Mouse (Mus musculus) liver, embryonic 14.5 days (tissue): ENCODE measurements around the gene Ank. TPM values are rescaled to one million over a fixed set of nuclear protein-coding genes. Genes with fewer than 3 reads are reported as not detected.

Experiments
- ATAC-seq: fragments of 200-750 bp; cut with Nextera tagmentation; 2 replicates; pipeline ENCODE4 v1.8.0; 2017; ENCODE audit warnings: moderate number of reproducible peaks, mild to moderate bottlenecking, moderate library complexity; ENCODE audit not compliant: insufficient read depth
- DNase-seq, 3 experiments: peaks; one replicate each; pipeline ENCODE4 v3.0.0-alpha.2; 2012 to 2013; ENCODE audit warnings: low read depth in 3 of 3, low spot score in 3 of 3
- H3K27ac ChIP-seq: fragments of 300-500 bp; sonication (generic); 2 replicates; pipeline ENCODE4 v1.5.1; 2014; ENCODE audit warnings: moderate library complexity, mild to moderate bottlenecking, control low read depth, inconsistent platforms
- H3K27me3 ChIP-seq: fragments of 300-500 bp; sonication (generic); 2 replicates; pipeline ENCODE4 v1.6.1; 2014; ENCODE audit warnings: mild to moderate bottlenecking, low read length, moderate library complexity; ENCODE audit not compliant: control insufficient read depth, insufficient read depth
- H3K36me3 ChIP-seq: fragments of 300-500 bp; sonication (generic); replicated peaks from 2 replicates; pipeline ENCODE4 v1.6.1; 2014; ENCODE audit warnings: low read depth; ENCODE audit not compliant: control insufficient read depth, insufficient read depth
- H3K4me1 ChIP-seq, 2 experiments: fragments of 200-500 bp in 1 of 2; fragments of 300-500 bp in 1 of 2; sonication (generic) in 1 of 2; replicated peaks; 2 replicates each; pipeline ENCODE4 v1.6.1; 2012 to 2014; ENCODE audit warnings: antibody characterized with exemption in 1 of 2, inconsistent platforms in 1 of 2, low read length in 1 of 2; ENCODE audit not compliant: control insufficient read depth in 2 of 2, insufficient read depth in 2 of 2
- H3K4me2 ChIP-seq: fragments of 300-500 bp; sonication (generic); 2 replicates; pipeline ENCODE4 v1.6.1; 2014; ENCODE audit warnings: low read depth, mild to moderate bottlenecking, control low read depth, moderate library complexity
- H3K4me3 ChIP-seq, 2 experiments: fragments of 200-500 bp in 1 of 2; fragments of 300-500 bp in 1 of 2; sonication (generic) in 1 of 2; 2 replicates each; pipeline ENCODE4 v1.5.1; 2012 to 2014; ENCODE audit warnings: low read depth in 2 of 2, low read length in 2 of 2, mild to moderate bottlenecking in 2 of 2, control low read depth in 1 of 2, inconsistent platforms in 1 of 2, moderate library complexity in 1 of 2; ENCODE audit not compliant: insufficient read depth in 1 of 2
- H3K9ac ChIP-seq: fragments of 300-500 bp; sonication (generic); replicated peaks from 2 replicates; pipeline ENCODE4 v1.6.1; 2014; ENCODE audit warnings: mild to moderate bottlenecking, control low read depth, moderate library complexity
- H3K9me3 ChIP-seq: fragments of 300-500 bp; sonication (generic); 2 replicates; pipeline ENCODE4 v1.6.1; 2016; ENCODE audit warnings: low read length, mixed read lengths; ENCODE audit not compliant: control insufficient read depth
- CTCF ChIP-seq: IDR thresholded peaks from 2 replicates; pipeline ENCODE4 v1.5.1; 2016; ENCODE audit warnings: antibody characterized with exemption, low read depth, control low read depth
- EP300 ChIP-seq: IDR thresholded peaks from 2 replicates; pipeline ENCODE4 v1.6.1; 2016; ENCODE audit warnings: antibody characterized with exemption, low read depth
- WGBS: fragments of 180-500 bp; shearing (Covaris S2); extraction: QIAGEN DNeasy Blood & Tissue Kit; methylation state at CpG from one replicate; pipeline ENCODE4 v1.1.7; 2014; ENCODE audit not compliant: insufficient replicate concordance; 5-methylcytosine and 5-hydroxymethylcytosine counted together
- polyA plus RNA-seq, 2 experiments: library from polyadenylated mRNA; depleted of rRNA in 1 of 2; stranded (reverse) in 1 of 2; unstranded in 1 of 2; fragments of >200 nt; fragmentation: Nextera tagmentation in 1 of 2; extraction: Ambion mirVana in 1 of 2; gene quantifications; 2 replicates each; pipeline versions ENCODE4 v1.2.1 to v1.2.3; 2012 to 2014

Ank gene
- polyA plus RNA-seq, 2 experiments = 13.6 to 24.6 TPM

- 80% methylated on average over 4 of the region's 4 CpGs for WGBS
- Histone ChIP-seq H3K27ac (no peak overlapping the region), H3K9me3 (no peaks in the 10 kb centered on the region), H3K4me1 (peaks cover 38 to 48% of the 10 kb centered on the region in 2 experiments), H3K9ac (no peak overlapping the region), H3K27me3 (no peaks in the 10 kb centered on the region), H3K36me3 (no peaks in the 10 kb centered on the region), H3K4me2 (no peak overlapping the region), H3K4me3 (no peak overlapping the region)
- TF ChIP-seq CTCF = no peak
- no peak for TF ChIP-seq EP300
- ATAC-seq (no peak), DNase-seq (no peak)
These were observed 15.5 kb downstream of the Ank start for GRCm38 (mm10) chr15:27481956-27482355.

- Histone ChIP-seq H3K9ac (no peak overlapping the region), H3K27me3 (no peaks in the 10 kb centered on the region), H3K4me1 (peaks cover 28 to 38% of the 10 kb centered on the region in 2 experiments), H3K4me3 (no peak overlapping the region), H3K9me3 (no peaks in the 10 kb centered on the region), H3K36me3 (no peaks in the 10 kb centered on the region), H3K4me2 (no peak overlapping the region), H3K27ac (no peak overlapping the region)
- WGBS = 56% methylated on average over 3 of the region's 3 CpGs
- no peak for TF ChIP-seq CTCF
- no peak for TF ChIP-seq EP300
- DNase-seq (no peak), ATAC-seq (no peak)
These were observed 16.7 kb downstream of the Ank start for GRCm38 (mm10) chr15:27483183-27483582.

GRCm38 (mm10) chr15:27485567-27486278, 19.2 kb downstream of the Ank start:
- no peaks in the 10 kb centered on the region for H3K36me3 ChIP-seq
- H3K9me3 ChIP-seq = no peaks in the 10 kb centered on the region
- H3K27ac ChIP-seq = peak overlapping the region; percentile 38
- DNase-seq (peak in 2 of 3 experiments; percentile 57 to 68), ATAC-seq (peak; percentile 98)
- 34% methylated on average over 12 of the region's 12 CpGs for WGBS
- peak overlapping the region; percentile 57 for H3K4me2 ChIP-seq
- H3K27me3 ChIP-seq = no peaks in the 10 kb centered on the region
- peaks cover 16 to 28% of the 10 kb centered on the region in 2 experiments for H3K4me1 ChIP-seq
- H3K4me3 ChIP-seq = no peak overlapping the region
- 0 out of 2 replicates have a peak overlapping the region, but pooled peaks have one; percentile 21 for H3K9ac ChIP-seq
- TF ChIP-seq EP300 (peak; percentile 83), CTCF (0 out of 2 replicates have a peak, but pooled peaks have one; percentile 17)

- Histone ChIP-seq H3K9ac (no peak overlapping the region), H3K9me3 (no peaks in the 10 kb centered on the region), H3K4me2 (peak overlapping the region; percentile 57; the same call in 1 of the 2 replicates), H3K27ac (no peak overlapping the region), H3K36me3 (no peaks in the 10 kb centered on the region), H3K4me3 (no peak overlapping the region), H3K27me3 (no peaks in the 10 kb centered on the region), H3K4me1 (peaks cover 21 to 33% of the 10 kb centered on the region in 2 experiments)
- no peak for TF ChIP-seq EP300
- DNase-seq = no peak
- 76% methylated on average over 5 of the region's 5 CpGs for WGBS
- no peak for ATAC-seq
These were observed 19.8 kb downstream of the Ank start for GRCm38 (mm10) chr15:27486279-27486618.

- Histone ChIP-seq H3K36me3 (no peaks in the 10 kb centered on the region), H3K27me3 (no peaks in the 10 kb centered on the region), H3K27ac (no peak overlapping the region), H3K4me3 (no peak overlapping the region), H3K9ac (no peak overlapping the region), H3K4me2 (no peak overlapping the region), H3K9me3 (no peaks in the 10 kb centered on the region), H3K4me1 (peaks cover 30 to 41% of the 10 kb centered on the region in 2 experiments)
- DNase-seq = no peak
- no peak for ATAC-seq
- WGBS = 74% methylated on average over 8 of the region's 8 CpGs
- no peak for TF ChIP-seq CTCF
- TF ChIP-seq EP300 = no peak
These were observed 20.6 kb downstream of the Ank start for GRCm38 (mm10) chr15:27487059-27487458.
